Mouse (Mus musculus): ENCODE results near the gene Cnr1.

The Cnr1 gene

GRCm38 (mm10) chr4:33924234-33924888, at the start of gene Cnr1:
Gene Cnr1, plus strand, starts transcription at chr4:33924593.
- peak; percentile 79 for DNase-seq (ENCODE audit: low read depth, low spot score)

- DNase-seq (ENCODE audit: low read depth, low spot score), result no peak
These were observed 44.4 kb upstream of the Cnr1 start for GRCm38 (mm10) chr4:33879944-33880343.

DNA sequence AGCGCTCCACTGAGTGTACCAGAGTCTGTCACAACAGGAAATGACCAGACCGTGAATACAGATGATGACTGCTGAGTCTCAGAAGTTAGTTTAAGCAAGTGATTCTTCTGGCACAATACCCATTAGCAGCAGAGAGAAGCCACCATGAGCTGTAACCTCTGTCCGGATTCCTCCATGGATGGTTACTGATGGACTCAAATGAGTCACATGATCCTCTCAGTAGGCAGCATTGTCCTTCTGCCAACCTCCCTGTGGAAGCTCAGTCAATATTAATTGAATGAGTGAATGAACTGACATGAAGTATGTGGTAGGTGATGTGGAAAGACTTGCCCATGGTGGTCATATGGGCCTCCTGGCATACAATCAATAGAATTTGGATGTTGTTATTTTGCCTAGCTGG, 38.4 kb upstream of the Cnr1 start:
- no peak for DNase-seq (ENCODE audit: low read depth, low spot score)

DNA sequence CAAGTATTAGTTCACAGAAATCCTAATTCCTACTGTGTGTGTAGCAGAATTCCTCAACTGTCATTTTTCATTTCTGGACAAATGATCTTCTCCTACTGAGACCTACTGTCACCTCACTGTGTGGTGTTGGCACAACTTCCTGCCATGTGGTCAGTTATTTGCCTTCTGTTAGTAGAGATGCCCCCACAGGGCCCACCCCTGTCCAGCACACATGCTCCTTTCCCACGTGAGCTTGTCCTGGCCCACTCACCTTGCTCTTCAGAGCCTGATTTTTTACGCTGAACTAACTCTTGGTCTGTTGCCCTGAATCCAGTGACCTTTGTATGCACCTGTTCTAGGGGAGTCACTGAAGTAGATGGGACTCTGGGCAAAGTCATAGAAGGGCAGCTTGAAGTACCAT, 34.4 kb upstream of the Cnr1 start:
- DNase-seq (ENCODE audit: low read depth, low spot score), result no peak

DNA sequence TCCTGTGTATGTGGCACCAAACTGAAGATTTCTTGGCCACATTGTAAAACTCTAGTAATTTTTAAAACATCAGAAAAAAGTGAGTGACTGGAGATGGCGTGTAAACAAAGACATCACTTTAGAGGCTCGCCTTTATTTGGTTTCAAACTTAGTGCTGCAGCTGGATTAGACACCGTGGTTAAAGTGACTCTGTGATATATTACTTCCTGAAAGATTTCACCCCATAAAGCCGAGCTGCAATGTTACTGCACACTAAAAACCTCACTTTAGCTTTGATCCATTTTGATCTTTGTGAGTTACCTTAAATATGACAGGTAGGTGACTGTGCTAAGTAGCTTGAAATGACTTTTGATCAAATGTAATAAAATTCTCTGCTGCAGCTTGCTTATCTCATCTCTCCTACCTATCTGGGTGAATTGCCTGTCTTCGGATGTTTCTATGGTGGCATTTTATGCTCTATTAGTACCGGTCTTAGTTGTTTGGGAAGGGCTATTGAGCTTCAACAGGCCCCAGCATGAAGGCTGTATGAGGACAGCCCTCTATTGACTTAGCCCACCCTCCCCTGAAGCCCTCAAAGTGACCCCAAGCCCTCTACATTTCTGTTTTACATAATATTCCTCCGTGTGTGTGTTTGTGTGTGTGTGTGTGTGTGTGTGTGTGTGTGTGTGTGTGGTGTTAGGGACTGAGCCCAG, 32.1 kb upstream of the Cnr1 start:
- DNase-seq (ENCODE audit: low read depth, low spot score), result no peak

DNA sequence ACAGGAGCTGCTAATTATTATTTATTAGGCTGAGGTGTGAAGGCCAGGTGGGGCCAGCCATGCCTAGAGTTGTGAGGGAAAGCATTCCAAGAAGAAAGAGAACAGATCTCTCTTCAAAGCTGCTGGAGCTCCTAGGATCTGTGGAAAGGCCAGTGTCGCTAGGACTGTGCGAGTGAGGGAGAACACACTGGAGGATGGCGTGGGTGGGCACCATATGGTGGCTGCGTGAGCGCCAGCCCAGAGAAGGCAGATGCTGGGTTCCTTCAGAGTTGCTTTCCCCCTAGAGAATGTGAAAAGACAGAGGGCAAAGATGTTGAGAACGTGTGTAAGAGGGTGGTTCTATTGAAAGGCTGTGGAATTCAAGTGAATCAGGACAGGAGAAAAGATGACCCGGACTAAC, 30.6 kb upstream of the Cnr1 start:
- DNase-seq (ENCODE audit: low read depth, low spot score), result no peak

GRCm38 (mm10) chr4:33895046-33895445, 29.3 kb upstream of the Cnr1 start:
- no peak for DNase-seq (ENCODE audit: low read depth, low spot score)

- no peak for DNase-seq (ENCODE audit: low read depth, low spot score)
These were observed 28.9 kb upstream of the Cnr1 start for GRCm38 (mm10) chr4:33895491-33895890.

DNA sequence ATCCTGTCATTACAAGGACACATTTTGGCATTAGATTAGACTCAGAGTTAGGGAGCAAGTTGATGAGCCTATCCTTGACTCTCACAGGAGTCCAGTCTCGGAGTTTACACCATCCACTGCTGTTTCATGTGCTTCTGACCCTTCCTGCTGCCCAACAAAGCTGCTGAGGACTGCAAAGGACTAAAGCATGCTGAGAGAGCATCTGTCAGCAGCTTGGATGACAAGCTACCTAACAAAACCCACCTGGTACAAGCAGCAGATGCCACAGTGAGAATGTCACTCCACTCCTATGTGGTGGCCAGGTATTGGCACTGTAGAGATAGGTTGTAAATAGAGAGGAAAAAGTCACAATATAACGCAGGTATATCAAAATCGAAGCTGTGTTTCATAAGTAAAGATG, 22.7 kb upstream of the Cnr1 start:
- no peak for DNase-seq (ENCODE audit: low read depth, low spot score)

- DNase-seq (ENCODE audit: low read depth, low spot score), result no peak
These were observed 20.5 kb upstream of the Cnr1 start for GRCm38 (mm10) chr4:33903812-33904340.

- DNase-seq (ENCODE audit: low read depth, low spot score), result no peak
These were observed 19.6 kb upstream of the Cnr1 start for GRCm38 (mm10) chr4:33904826-33905225.

- DNase-seq (ENCODE audit: low read depth, low spot score), result no peak
These were observed 15.6 kb upstream of the Cnr1 start for GRCm38 (mm10) chr4:33908786-33909185.

DNA sequence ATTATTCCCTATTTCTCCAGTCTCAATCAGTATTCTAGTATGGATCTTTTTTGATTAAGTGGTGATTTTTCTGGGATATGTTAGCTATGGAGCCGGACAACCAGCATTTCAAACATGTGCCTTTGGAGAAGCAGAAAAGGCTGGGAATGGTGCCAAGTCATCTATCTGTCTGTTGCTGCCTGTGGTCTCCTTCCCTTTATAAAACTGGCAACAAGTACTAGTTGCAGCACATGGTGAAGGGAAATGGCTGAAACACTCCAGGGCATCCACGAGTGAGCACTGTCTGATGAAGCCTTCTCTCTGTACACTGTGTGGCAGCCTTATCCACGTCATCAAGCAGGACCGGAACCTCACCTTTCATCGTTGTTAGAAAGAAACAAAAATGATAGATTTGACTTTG, 8.7 kb upstream of the Cnr1 start:
- no peak for DNase-seq (ENCODE audit: low read depth, low spot score)

- DNase-seq (ENCODE audit: low read depth, low spot score), result no peak
These were observed 3.6 kb upstream of the Cnr1 start for GRCm38 (mm10) chr4:33920807-33921206.

- no peak for DNase-seq (ENCODE audit: low read depth, low spot score)
These were observed 1.1 kb upstream of the Cnr1 start for GRCm38 (mm10) chr4:33923151-33923760.

DNA sequence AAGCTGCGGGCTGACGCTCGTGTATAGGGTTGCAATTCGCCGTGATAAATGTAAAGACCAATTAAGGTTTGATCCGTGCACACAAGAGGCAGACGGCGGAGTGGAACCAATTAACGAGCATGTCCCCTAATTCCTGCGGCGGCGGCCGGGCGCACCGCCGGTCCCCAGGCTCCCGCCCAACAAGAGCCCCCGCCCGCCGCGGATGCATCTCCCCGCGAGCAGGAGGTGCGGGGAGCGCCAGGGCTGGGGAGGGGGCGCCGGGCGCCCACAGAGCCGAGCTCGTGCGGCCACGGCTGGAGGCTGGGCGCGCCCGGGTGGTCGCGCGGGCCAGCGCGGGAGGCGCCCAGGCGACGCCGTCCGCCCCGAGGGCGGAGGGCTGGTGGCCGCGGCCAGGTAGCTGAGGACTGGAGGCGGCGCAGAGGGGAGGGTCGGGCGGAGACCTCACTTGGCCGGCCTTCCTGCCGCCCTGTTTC, 596 bp upstream of the Cnr1 start:
- DNase-seq (ENCODE audit: low read depth, low spot score), result peak; percentile 37

GRCm38 (mm10) chr4:33924889-33925245, 474 bp downstream of the Cnr1 start:
- no peak for DNase-seq (ENCODE audit: low read depth, low spot score)

DNA sequence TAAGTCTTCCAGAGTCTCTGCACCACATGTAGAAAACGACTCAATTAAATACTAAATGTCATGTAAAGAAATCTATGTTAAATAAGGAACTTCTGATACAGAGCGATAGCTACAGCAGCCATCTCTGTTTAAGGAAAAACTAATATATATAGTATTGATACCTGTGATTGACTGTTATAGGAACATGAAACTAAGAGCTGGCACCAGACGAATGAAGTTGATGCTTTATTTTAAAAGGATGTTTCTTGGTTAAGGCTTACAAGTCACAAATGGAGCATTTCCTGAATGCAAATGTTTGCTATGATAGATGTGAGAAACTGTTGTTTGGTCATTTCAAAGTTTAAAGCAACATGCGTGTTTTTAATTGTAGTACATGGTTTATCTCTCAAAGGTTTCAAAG, 1.1 kb downstream of the Cnr1 start:
- DNase-seq (ENCODE audit: low read depth, low spot score), result no peak

- no peak for DNase-seq (ENCODE audit: low read depth, low spot score)
These were observed 1.6 kb downstream of the Cnr1 start for GRCm38 (mm10) chr4:33926010-33926409.

DNA sequence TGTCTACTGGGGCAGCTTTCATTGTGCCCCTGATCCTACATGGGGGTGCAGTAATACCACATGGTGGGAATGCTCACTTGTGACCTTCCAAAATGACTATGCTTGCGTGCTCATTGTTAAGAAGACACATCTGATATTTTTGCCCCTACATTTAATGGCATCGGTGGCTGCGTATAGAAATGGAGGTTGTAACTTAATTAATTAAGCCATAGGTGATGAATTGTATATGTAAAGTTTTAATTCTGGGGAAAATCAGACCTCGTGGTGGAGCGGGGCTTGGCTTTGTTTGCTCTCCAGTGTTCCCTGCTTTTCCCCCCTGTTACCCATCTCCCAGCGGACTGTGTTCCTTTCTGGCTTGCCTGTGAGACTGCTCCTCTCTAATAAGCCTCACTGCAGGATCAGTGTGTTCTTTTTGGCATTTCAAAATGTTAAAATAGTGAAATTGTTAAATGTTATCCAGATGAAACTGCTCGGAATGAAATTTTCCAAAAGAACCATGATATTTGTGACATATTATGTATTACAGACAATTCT, 2.4 kb downstream of the Cnr1 start:
- no peak for DNase-seq (ENCODE audit: low read depth, low spot score)

DNA sequence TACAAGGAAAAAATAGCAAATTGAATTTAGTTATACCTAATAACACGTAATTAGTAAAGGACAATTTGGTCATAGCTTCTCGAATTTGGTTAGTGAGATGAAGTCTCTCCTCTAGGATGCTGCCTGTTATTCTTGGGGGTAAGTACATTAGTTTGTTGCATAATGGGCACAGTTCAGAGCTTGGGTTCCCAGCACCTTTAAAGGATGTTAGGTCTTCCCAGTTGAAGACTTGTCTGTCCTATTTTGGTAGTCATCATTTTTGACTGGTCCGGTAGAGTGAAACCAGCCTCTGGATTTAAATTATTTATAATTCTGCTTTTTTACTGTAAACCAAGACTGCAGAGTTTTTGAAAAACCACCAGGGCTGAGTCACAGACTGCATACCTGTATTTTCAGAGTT, 3.3 kb downstream of the Cnr1 start:
- no peak for DNase-seq (ENCODE audit: low read depth, low spot score)

- no peak for DNase-seq (ENCODE audit: low read depth, low spot score)
These were observed 4.1 kb downstream of the Cnr1 start for GRCm38 (mm10) chr4:33928450-33928849.

- DNase-seq (ENCODE audit: low read depth, low spot score), result no peak
These were observed 7.0 kb downstream of the Cnr1 start for GRCm38 (mm10) chr4:33931347-33931746.

All from mesoderm, embryonic 11.5 days (tissue).